Mouse (Mus musculus) midbrain, embryonic 13.5 days (tissue): ENCODE data around the gene Cad. TPM values are rescaled to one million over a fixed set of nuclear protein-coding genes. Genes with fewer than 3 reads are reported as not detected.

ENCODE experiments used
- polyA plus RNA-seq: library from polyadenylated mRNA; unstranded; fragments of >200 nt; fragmentation: Nextera tagmentation; extraction: Ambion mirVana; gene quantifications from 2 replicates; pipeline ENCODE4 v1.2.1, GENCODE M21; 2015

The Cad gene
- polyA plus RNA-seq, 1 experiment from 2014 or later, result 19.1 TPM

Other genes starting within 250 kb of the Cad start
- gene Mapre3, start 240.1 kb upstream of the Cad start, polyA plus RNA-seq, result 111 and 113 TPM in 2 replicates
- 57.7 and 59.7 TPM in 2 replicates for gene Tmem214, start 186.8 kb upstream of the Cad start, polyA plus RNA-seq
- 23.3 and 29.2 TPM in 2 replicates for gene Agbl5, start 166.1 kb upstream of the Cad start, polyA plus RNA-seq
- gene Ost4, start 147.0 kb upstream of the Cad start, polyA plus RNA-seq, result 270 and 306 TPM in 2 replicates
- gene Emilin1, start 141.4 kb upstream of the Cad start, polyA plus RNA-seq, result 14.1 and 16.6 TPM in 2 replicates
- 5.6 and 6.8 TPM in 2 replicates for gene Khk, start 133.3 kb upstream of the Cad start, polyA plus RNA-seq
- gene Cgref1, start 109.2 kb upstream of the Cad start, polyA plus RNA-seq, result 23.0 TPM in 2 replicates
- gene Preb, start 94.4 kb upstream of the Cad start, polyA plus RNA-seq, result 108 and 129 TPM in 2 replicates
- gene Tcf23, start 86.1 kb upstream of the Cad start, polyA plus RNA-seq, result not detected in 2 replicates
- gene Atraid, start 6.5 kb upstream of the Cad start, polyA plus RNA-seq, result 156 and 160 TPM in 2 replicates
- 17.3 and 19.3 TPM in 2 replicates for gene Slc5a6, start 5.9 kb upstream of the Cad start, polyA plus RNA-seq
- not detected in 2 replicates for gene Dnajc5g, start 51.5 kb downstream of the Cad start, polyA plus RNA-seq
- 15.9 and 16.8 TPM in 2 replicates for gene Slc30a3, start 53.5 kb downstream of the Cad start, polyA plus RNA-seq
- not detected in 2 replicates for gene Trim54, start 61.9 kb downstream of the Cad start, polyA plus RNA-seq
- not detected in 2 replicates for gene Ucn, start 84.0 kb downstream of the Cad start, polyA plus RNA-seq
- gene Mpv17, start 99.5 kb downstream of the Cad start, polyA plus RNA-seq, result 54.7 and 57.5 TPM in 2 replicates
- gene Gm29609, start 125.1 kb downstream of the Cad start, polyA plus RNA-seq, result 0.86 and 1.1 TPM in 2 replicates
- gene Gtf3c2, start 125.4 kb downstream of the Cad start, polyA plus RNA-seq, result 78.1 and 80.2 TPM in 2 replicates
- gene Snx17, start 138.4 kb downstream of the Cad start, polyA plus RNA-seq, result 135 and 140 TPM in 2 replicates
- gene Eif2b4, start 138.7 kb downstream of the Cad start, polyA plus RNA-seq, result 71.5 and 74.6 TPM in 2 replicates
- 12.5 and 20.5 TPM in 2 replicates for gene Zfp513, start 147.5 kb downstream of the Cad start, polyA plus RNA-seq
- 174 and 175 TPM in 2 replicates for gene Ppm1g, start 165.9 kb downstream of the Cad start, polyA plus RNA-seq
- gene Nrbp1, start 186.1 kb downstream of the Cad start, polyA plus RNA-seq, result 153 and 160 TPM in 2 replicates
- 0.54 and 0.63 TPM in 2 replicates for gene Gm9970, start 186.5 kb downstream of the Cad start, polyA plus RNA-seq
- gene Krtcap3, start 196.9 kb downstream of the Cad start, polyA plus RNA-seq, result 1.7 and 3.4 TPM in 2 replicates
- 34.4 and 36.0 TPM in 2 replicates for gene Ift172, start 236.3 kb downstream of the Cad start, polyA plus RNA-seq
- gene Fndc4, start 241.3 kb downstream of the Cad start, polyA plus RNA-seq, result 63.2 and 74.5 TPM in 2 replicates
- 0.12 and 0.43 TPM in 2 replicates for gene Gckr, start 242.7 kb downstream of the Cad start, polyA plus RNA-seq